Mouse (Mus musculus) ovary, adult 18-20 months (tissue): ENCODE results near the gene Olfr1242.

Experiments used
- DNase-seq: peaks from one replicate; pipeline ENCODE4 v3.0.0; 2022; ENCODE audit warnings: low spot score, mixed read lengths

The Olfr1242 gene

GRCm38 (mm10) chr2:89498235-89498634 is at the start of gene Olfr1242:
Gene Olfr1242 (minus strand): TSS chr2:89498335.
- DNase-seq: no peak

- no peak for DNase-seq
Observed at GRCm38 (mm10) chr2:89544516-89544915, 46.4 kb upstream of the Olfr1242 start.

GRCm38 (mm10) chr2:89539923-89540322 is 41.8 kb upstream of the Olfr1242 start:
- DNase-seq: no peak

GRCm38 (mm10) chr2:89531387-89531786 is 33.3 kb upstream of the Olfr1242 start, which contains the start of gene Olfr1243:
Gene Olfr1243 (minus strand): TSS chr2:89531487.
- DNase-seq: no peak

- no peak for DNase-seq
Observed at GRCm38 (mm10) chr2:89487026-89487425, 11.1 kb downstream of the Olfr1242 start, which contains the start of gene Olfr1241. Gene Olfr1241 (minus strand): TSS chr2:89487126.

GRCm38 (mm10) chr2:89442900-89443299 is 55.2 kb downstream of the Olfr1242 start, which contains the start of gene Olfr1240:
Gene Olfr1240 (minus strand): TSS chr2:89443000.
- DNase-seq: no peak
